Mouse (Mus musculus): ENCODE measurements around the gene Rab24.

Gene Rab24

GRCm38 (mm10) chr13:55328641-55329040, 6.9 kb upstream of the Rab24 start:
- DNase-seq = no peak

GRCm38 (mm10) chr13:55328171-55328570, 6.4 kb upstream of the Rab24 start:
- no peak for DNase-seq

DNA sequence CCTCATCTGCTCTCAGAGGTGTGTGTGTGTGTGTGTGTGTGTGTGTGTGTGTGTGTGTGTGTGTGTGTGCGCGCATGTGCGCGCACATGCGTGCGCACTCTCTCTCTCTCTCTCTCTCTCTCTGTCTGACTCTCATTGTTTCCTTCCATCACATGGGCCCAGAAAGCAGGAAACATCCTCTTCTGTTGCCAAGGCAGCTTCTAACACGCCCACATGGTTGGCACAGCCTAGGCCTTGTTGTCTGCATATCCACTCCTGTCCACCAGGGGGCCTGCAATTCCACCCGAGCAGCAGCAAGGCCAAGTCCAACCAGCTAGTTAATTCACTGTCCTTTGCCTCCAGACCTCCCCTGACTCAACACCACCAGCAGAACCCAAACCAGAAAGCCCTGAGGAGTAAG, 5.9 kb upstream of the Rab24 start:
- DNase-seq = peak; percentile 84 to 90

GRCm38 (mm10) chr13:55327169-55327568, 5.4 kb upstream of the Rab24 start:
- DNase-seq = no peak

- DNase-seq = no peak
Observed at GRCm38 (mm10) chr13:55325596-55325995, 3.9 kb upstream of the Rab24 start.

DNA sequence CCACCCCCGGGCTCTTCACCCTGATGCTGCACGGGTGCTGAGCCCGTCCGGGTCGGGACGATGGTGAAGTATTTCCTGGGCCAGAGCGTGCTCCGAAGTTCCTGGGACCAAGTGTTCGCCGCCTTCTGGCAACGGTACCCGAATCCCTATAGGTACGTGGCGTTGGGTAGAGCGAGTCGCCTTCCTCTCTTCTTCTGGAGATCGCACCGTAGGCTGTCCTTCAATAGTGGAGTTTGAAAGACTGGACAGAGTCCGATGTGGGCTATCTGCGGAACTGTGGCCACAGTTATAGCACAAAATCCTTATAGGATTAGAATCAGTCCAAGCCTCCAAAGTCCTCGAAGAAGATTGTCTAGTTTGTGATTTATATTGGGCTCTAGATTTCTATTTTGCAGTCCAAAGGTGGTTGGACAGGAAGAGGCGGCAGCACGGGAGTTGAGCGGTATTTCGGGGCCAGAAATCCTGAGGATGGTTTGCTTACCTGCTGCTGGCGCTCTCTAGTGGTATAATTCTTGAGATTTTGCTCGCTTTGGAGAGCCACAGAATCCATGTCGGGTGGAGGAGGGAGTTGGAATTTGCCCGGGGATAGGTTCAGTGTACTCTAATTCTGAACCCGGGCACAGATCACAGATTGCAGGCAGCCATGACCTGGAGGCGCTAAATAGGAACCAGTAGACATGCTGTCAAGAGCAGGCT, 532 bp upstream of the Rab24 start:
- DNase-seq = peak; percentile 41 to 74

DNA sequence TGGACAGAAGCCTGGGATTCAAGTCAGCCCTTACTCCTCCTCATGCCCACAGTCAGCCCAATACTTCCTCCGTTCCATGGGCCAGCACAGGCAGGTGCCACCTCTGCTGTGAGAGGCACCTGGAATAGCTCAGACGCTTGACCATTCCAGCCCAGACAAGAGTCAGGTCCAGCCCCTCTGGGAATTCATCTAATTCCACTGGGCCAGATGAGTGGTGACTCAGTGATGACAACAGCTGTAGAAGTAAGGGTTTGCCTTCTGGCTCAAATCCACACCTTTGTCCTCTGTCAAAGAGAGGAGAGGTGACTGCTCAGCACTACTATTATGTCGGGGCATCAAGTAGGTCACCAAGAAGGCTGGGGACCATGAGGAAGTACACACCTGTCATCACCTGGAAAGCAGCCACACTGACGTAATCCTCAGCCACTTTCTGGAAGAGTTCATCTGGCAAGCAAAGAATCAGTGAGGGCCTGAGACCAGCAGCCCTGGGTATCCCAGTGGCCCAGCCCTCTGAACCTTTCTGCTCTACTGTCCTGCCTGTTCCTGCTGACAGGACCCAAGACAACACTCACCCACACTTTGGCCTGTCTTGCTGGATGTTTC, 1.7 kb downstream of the Rab24 start, which contains the start of gene Prelid1:
Gene Prelid1 (plus strand): TSS at position 570 of the 603 bp plus-strand sequence.
- no peak for DNase-seq

- no peak for DNase-seq
Observed at GRCm38 (mm10) chr13:55318351-55318750, 3.4 kb downstream of the Rab24 start.

DNA sequence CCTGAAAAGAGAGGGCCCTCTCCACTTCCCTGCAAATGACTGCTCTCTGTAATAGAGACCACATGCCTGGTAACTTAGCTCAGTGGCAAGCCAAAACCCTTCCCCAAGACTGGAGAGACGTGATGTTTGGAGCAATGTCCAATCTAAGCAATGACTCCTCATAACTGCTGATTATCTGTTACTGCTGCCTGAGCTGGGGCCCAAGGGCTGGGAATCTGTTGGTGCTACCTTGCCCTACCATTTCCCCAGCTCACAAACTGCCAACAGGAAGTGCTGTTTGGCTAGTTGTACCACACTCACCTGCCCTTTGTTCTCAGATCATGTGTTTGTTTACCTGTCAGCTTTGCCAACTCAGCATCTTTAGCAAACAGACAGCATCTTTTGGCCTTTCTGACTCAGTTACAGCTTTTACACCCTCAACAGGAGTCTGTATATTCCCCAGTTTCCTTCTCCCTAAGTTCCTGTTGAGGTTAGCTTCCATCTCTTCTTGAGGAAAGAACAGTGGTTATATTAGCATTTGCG, 6.8 kb downstream of the Rab24 start:
- DNase-seq = no peak

DNA sequence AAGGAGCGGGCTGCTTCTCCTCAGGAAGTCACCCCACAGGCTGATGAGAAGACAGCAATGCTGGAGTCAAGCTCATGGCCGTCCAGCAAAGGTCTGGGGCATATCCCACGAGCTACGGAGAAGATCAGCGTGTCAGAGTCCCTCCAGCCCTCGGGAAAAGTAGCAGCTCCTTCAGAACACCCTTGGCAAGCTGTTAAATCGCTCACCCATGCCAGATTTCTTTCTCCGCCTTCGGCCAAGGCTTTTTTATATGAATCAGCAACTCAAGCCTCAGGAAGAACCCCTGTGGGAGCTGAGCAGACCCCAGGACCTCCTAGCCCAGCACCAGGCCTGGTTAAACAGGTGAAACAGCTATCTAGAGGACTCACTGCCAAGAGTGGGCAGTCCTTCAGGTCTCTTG, 8.7 kb downstream of the Rab24 start:
- DNase-seq = no peak

- DNase-seq = no peak
Observed at GRCm38 (mm10) chr13:55312028-55312630, 9.6 kb downstream of the Rab24 start.

GRCm38 (mm10) chr13:55300913-55301312, 20.8 kb downstream of the Rab24 start:
- DNase-seq = no peak

- no peak for DNase-seq
Observed at GRCm38 (mm10) chr13:55296760-55297159, 25.0 kb downstream of the Rab24 start.

GRCm38 (mm10) chr13:55288854-55289253, 32.9 kb downstream of the Rab24 start:
- peak in 1 of 2 experiments; percentile 12 for DNase-seq

DNA sequence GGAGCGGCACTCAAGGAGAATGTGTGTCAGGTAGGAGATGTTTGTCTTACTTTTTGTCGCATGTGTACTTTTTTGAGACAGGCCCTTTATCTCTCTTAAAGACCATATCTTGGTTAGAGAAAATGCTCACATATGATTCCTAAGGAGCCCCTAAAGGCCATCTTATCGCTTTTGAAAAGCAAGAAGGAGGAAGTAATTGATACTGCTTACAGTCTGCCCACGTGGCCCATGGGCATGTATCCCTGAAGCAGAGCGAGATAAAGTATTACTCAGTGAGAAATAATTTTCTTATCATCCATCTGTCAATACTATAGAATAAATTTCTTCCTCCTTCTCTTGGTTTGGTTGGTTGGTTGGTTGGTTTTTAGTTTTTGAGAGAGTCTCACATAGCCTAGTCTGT, 44.1 kb downstream of the Rab24 start:
- DNase-seq = no peak

- DNase-seq = peak in 1 of 2 experiments; percentile 7
Observed at GRCm38 (mm10) chr13:55277203-55277602, 44.5 kb downstream of the Rab24 start.

All from kidney, postnatal 4 days (tissue).